Mouse (Mus musculus) CH12.LX (cell line): ENCODE data around the gene Mrpl57. TPM values are rescaled to one million over a fixed set of nuclear protein-coding genes. Genes with fewer than 3 reads are reported as not detected.

Source experiments
- DNase-seq: peaks from one replicate; pipeline ENCODE4 v3.0.0-alpha.2; 2013; ENCODE audit errors: extremely low read depth
- H3K27ac ChIP-seq: 2 replicates; pipeline ENCODE4 v1.5.1; 2012; ENCODE audit warnings: low read depth, mild to moderate bottlenecking, control low read depth, moderate library complexity; ENCODE audit not compliant: insufficient read depth
- H3K27me3 ChIP-seq: replicated peaks from 2 replicates; pipeline ENCODE3; 2012; ENCODE audit warnings: inconsistent platforms
- H3K36me3 ChIP-seq, 2 experiments: replicated peaks in 1 of 2; 2 replicates each; pipeline versions ENCODE3 to v1.6.1; 2012; ENCODE audit warnings: inconsistent platforms in 1 of 2, low read length in 1 of 2, mild to moderate bottlenecking in 1 of 2, mixed read lengths in 1 of 2, moderate library complexity in 1 of 2; ENCODE audit not compliant: control insufficient read depth in 1 of 2, insufficient read depth in 1 of 2
- H3K4me1 ChIP-seq, 2 experiments: 2 replicates each; pipeline ENCODE4 v1.6.1; 2012; ENCODE audit warnings: inconsistent platforms in 1 of 2, moderate library complexity in 1 of 2; ENCODE audit not compliant: insufficient read depth in 2 of 2, control insufficient read depth in 1 of 2
- H3K4me2 ChIP-seq: 2 replicates; pipeline ENCODE4 v1.6.1; 2012; ENCODE audit warnings: low read depth, mild to moderate bottlenecking, control low read depth; ENCODE audit not compliant: poor library complexity, insufficient read depth, severe bottlenecking
- H3K4me3 ChIP-seq, 3 experiments: fragments of 150-350 bp in 1 of 3; sonication (generic) in 1 of 3; replicated peaks in 1 of 3; 2 replicates each; pipeline versions ENCODE3 to v1.5.1; 2011 to 2012; ENCODE audit warnings: low read depth in 2 of 3, low read length in 2 of 3, mild to moderate bottlenecking in 2 of 3, moderate library complexity in 2 of 3, control low read depth in 1 of 3, improper control_type of control experiment in 1 of 3, inconsistent platforms in 1 of 3, mixed read lengths in 1 of 3; ENCODE audit not compliant: poor library complexity in 1 of 3
- H3K79me2 ChIP-seq: replicated peaks from 2 replicates; pipeline ENCODE4 v1.6.1; 2012; ENCODE audit warnings: mild to moderate bottlenecking, moderate library complexity; ENCODE audit not compliant: control insufficient read depth, poor library complexity, insufficient read depth, severe bottlenecking; ENCODE audit errors: extremely low read depth
- H3K9ac ChIP-seq: 2 replicates; pipeline ENCODE4 v1.6.1; 2012; ENCODE audit warnings: low read depth, mild to moderate bottlenecking, control low read depth, moderate library complexity; ENCODE audit not compliant: insufficient read depth
- H3K9me3 ChIP-seq: replicated peaks from 2 replicates; pipeline ENCODE3; 2012; ENCODE audit warnings: low read length, inconsistent platforms, mixed read lengths
- BHLHE40 ChIP-seq: IDR thresholded peaks from 2 replicates; pipeline ENCODE4 v1.6.1; 2011; ENCODE audit warnings: mild to moderate bottlenecking, low read depth, low read length, improper control_type of control experiment
- CHD1 ChIP-seq: IDR thresholded peaks from 2 replicates; pipeline ENCODE4 v1.6.1; 2012; ENCODE audit warnings: low read depth, low read length, improper control_type of control experiment, inconsistent platforms
- CTCF ChIP-seq, 2 experiments: IDR thresholded peaks in 1 of 2; conservative IDR thresholded peaks in 1 of 2; 2 replicates each; pipeline ENCODE4 v1.5.1; 2011 to 2012; ENCODE audit warnings: low read depth in 2 of 2, low read length in 2 of 2, improper control_type of control experiment in 1 of 2, inconsistent platforms in 1 of 2, mild to moderate bottlenecking in 1 of 2, moderate library complexity in 1 of 2
- ELF1 ChIP-seq: IDR thresholded peaks from 2 replicates; pipeline ENCODE4 v1.6.1; 2014; ENCODE audit warnings: low read depth, mild to moderate bottlenecking, inconsistent platforms, low read length, improper control_type of control experiment
- GABPA ChIP-seq: IDR thresholded peaks from 2 replicates; pipeline ENCODE4 v1.6.1; 2012; ENCODE audit warnings: low read depth, low read length, improper control_type of control experiment, inconsistent platforms; ENCODE audit not compliant: insufficient replicate concordance
- IRF4 ChIP-seq: IDR thresholded peaks from 2 replicates; pipeline ENCODE4 v1.6.1; 2014; ENCODE audit warnings: low read depth, mild to moderate bottlenecking, inconsistent platforms, low read length, improper control_type of control experiment
- MXI1 ChIP-seq: IDR thresholded peaks from 2 replicates; pipeline ENCODE4 v1.6.1; 2011; ENCODE audit warnings: mild to moderate bottlenecking, low read depth, low read length, improper control_type of control experiment
- NRF1 ChIP-seq: IDR thresholded peaks from 2 replicates; pipeline ENCODE4 v1.6.1; 2014; ENCODE audit warnings: low read depth, mild to moderate bottlenecking, inconsistent platforms, low read length, improper control_type of control experiment, moderate library complexity
- POLR2A ChIP-seq: IDR thresholded peaks from 2 replicates; pipeline ENCODE4 v1.6.1; 2011; ENCODE audit warnings: low read depth, mild to moderate bottlenecking, improper control_type of control experiment, low read length
- POLR2AphosphoS2 ChIP-seq: IDR thresholded peaks from 2 replicates; pipeline ENCODE4 v1.6.1; 2011; ENCODE audit warnings: low read depth, low read length, improper control_type of control experiment
- RAD21 ChIP-seq: IDR thresholded peaks from 2 replicates; pipeline ENCODE4 v1.6.1; 2011; ENCODE audit warnings: low read depth, mild to moderate bottlenecking, low read length, improper control_type of control experiment, moderate library complexity
- SIN3A ChIP-seq: IDR thresholded peaks from 2 replicates; pipeline ENCODE4 v1.6.1; 2012; ENCODE audit warnings: low read length, improper control_type of control experiment, inconsistent platforms
- SMC3 ChIP-seq: IDR thresholded peaks from 2 replicates; pipeline ENCODE4 v1.6.1; 2011; ENCODE audit warnings: low read depth, low read length, improper control_type of control experiment
- TCF12 ChIP-seq: IDR thresholded peaks from 2 replicates; pipeline ENCODE4 v1.6.1; 2014; ENCODE audit warnings: low read depth, mild to moderate bottlenecking, inconsistent platforms, low read length, improper control_type of control experiment
- UBTF ChIP-seq: IDR thresholded peaks from 2 replicates; pipeline ENCODE4 v1.6.1; 2012; ENCODE audit warnings: low read depth, mild to moderate bottlenecking, inconsistent platforms, low read length, improper control_type of control experiment, moderate library complexity
- USF1 ChIP-seq: IDR thresholded peaks from 2 replicates; pipeline ENCODE4 v1.6.1; 2014; ENCODE audit warnings: low read depth, mild to moderate bottlenecking, inconsistent platforms, low read length, improper control_type of control experiment
- ZC3H11A ChIP-seq: IDR thresholded peaks from 2 replicates; pipeline ENCODE4 v1.6.1; 2012; ENCODE audit warnings: low read depth, mild to moderate bottlenecking, inconsistent platforms, low read length, improper control_type of control experiment
- ZKSCAN1 ChIP-seq: IDR thresholded peaks from 2 replicates; pipeline ENCODE4 v1.6.1; 2012; ENCODE audit warnings: low read depth, inconsistent platforms, low read length, improper control_type of control experiment, borderline replicate concordance
- ZNF384 ChIP-seq: IDR thresholded peaks from 2 replicates; pipeline ENCODE4 v1.6.1; 2012; ENCODE audit warnings: low read depth, low read length, improper control_type of control experiment, inconsistent platforms
- dilution Hi-C: fragments of 300-500 bp; cut with MboI; formaldehyde crosslinking; loops from 2 replicates; pipeline ENCODE4 v1.14.3; 2020; ENCODE audit warnings: low sequenced_read_pairs; ENCODE audit not compliant: extremely low pct_unique_long_range_greater_than_20kb, extremely low pct_ligation_motif_present
- in situ Hi-C: fragments of 300-500 bp; cut with MboI; formaldehyde crosslinking; loops from 3 replicates; pipeline ENCODE4 v1.14.3; 2019; ENCODE audit warnings: low sequenced_read_pairs, low pct_ligation_motif_present, low pct_unique_long_range_greater_than_20kb, mixed read lengths
- polyA plus RNA-seq: library from polyadenylated mRNA; unstranded; fragments of >175 nt; gene quantifications from 2 replicates; pipeline ENCODE4 v1.2.1, GENCODE M21; 2012; ENCODE audit warnings: low read depth; ENCODE audit not compliant: insufficient read length
- total RNA-seq, 2 experiments: library from RNA; depleted of rRNA; stranded (reverse); fragments of 300-350 nt in 1 of 2; fragments of >200 nt in 1 of 2; gene quantifications; 2 replicates each; pipeline ENCODE4 v1.2.3; 2012 to 2014

Mrpl57 gene
- total and polyA plus RNA-seq, 3 experiments: 123 to 184 (median 176) TPM

DNA sequence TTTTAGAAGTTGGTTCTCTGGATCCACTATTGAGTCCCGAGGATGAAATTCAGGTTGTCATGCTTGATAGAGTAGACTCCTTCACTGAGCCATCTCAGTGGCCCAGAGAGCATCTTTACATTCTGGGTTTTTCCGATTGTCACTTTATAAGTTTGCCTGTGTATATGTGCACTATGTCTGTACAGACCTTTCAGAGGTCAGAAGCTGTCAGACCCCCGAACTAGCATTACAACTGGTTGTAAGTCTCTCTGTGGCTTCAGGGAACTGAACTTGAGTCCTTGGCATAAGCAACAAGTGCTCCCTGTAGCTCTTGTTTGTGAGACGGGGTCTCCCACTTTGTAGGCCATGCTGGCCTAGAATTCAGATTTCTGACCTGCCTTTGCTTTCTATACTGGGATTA lies 22.3 kb upstream of the Mrpl57 start:
- Histone ChIP-seq H3K27ac (no peak overlapping the region), H3K9me3 (peaks cover 3% of the 10 kb centered on the region), H3K9ac (no peak overlapping the region), H3K79me2 (peaks cover 29% of the 10 kb centered on the region), H3K36me3 (peaks cover 57 to 81% of the 10 kb centered on the region in 2 experiments)
- dilution Hi-C loops: no loop called here
- TF ChIP-seq IRF4 (no peak), BHLHE40 (no peak), CHD1 (no peak), POLR2AphosphoS2 (0 out of 2 replicates have a peak, but pooled peaks have one; percentile 48), POLR2A (no peak), TCF12 (no peak)
- TF ChIP-seq, all 38 proteins: peak for 1
- no peaks in the 10 kb centered on the region for H3K27me3 ChIP-seq
- H3K4me3 ChIP-seq: no peak overlapping the region
- no peak for DNase-seq
- no peak overlapping the region for H3K4me2 ChIP-seq
- in situ Hi-C loops: no loop called here
- peaks cover 8 to 25% of the 10 kb centered on the region in 2 experiments for H3K4me1 ChIP-seq

DNA sequence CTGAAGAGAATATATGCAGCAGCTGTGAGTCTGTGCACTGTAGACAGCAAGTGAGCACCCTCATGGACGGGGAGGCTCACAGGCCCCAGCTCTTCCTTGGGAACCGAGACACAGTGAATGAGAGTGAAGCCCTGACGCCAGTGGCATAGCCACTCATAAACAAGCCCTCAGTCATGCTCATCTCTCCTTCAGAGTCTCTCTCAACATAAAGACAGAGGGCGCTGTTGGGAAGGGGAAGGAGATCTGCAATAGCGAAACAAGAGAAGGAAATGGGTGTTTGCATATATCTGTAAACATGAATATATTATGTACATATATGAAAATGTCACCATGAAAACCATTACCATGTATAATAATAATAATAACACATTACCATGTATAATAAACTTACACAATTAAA lies 17.5 kb upstream of the Mrpl57 start:
- no peak for TF ChIP-seq NRF1
- TF ChIP-seq CHD1: no peak
- no peak for TF ChIP-seq SIN3A
- TF ChIP-seq UBTF: no peak
- TF ChIP-seq ZKSCAN1: no peak
- no peak for TF ChIP-seq ELF1
- peak; percentile 14; the same call in 1 of the 2 replicates for TF ChIP-seq SMC3
- no peak for TF ChIP-seq ZNF384
- TF ChIP-seq ZC3H11A: no peak
- no peak for TF ChIP-seq USF1
- TF ChIP-seq MXI1: no peak
- peak in 1 of 2 experiments; percentile 56; a peak in 2 of 4 replicates for TF ChIP-seq CTCF (conservative IDR thresholded peaks at IDR 0.05 in 1 of 2, IDR thresholded peaks at IDR 0.05 in 1 of 2; ENCODE audit: low read depth in 2 of 2, low read length in 2 of 2)
- peak; percentile 43 for TF ChIP-seq RAD21
- no peak for TF ChIP-seq GABPA
- DNase-seq: peak; percentile 52
- H3K27me3 ChIP-seq: no peaks in the 10 kb centered on the region
- no peak overlapping the region for H3K4me3 ChIP-seq
- H3K4me1 ChIP-seq: peaks cover 0 to 11% of the 10 kb centered on the region in 2 experiments; a peak in 1 of 4 replicates
- dilution Hi-C loops: no loop called here
- in situ Hi-C loops: no loop called here
- H3K79me2 ChIP-seq: 0 out of 2 replicates have a peak, but pooled peaks cover 2% of the 10 kb centered on the region
- H3K9me3 ChIP-seq: peaks cover 15% of the 10 kb centered on the region
- H3K27ac ChIP-seq: no peak overlapping the region
- no peak overlapping the region for H3K9ac ChIP-seq
- H3K36me3 ChIP-seq: peaks cover 67 to 93% of the 10 kb centered on the region in 2 experiments
- H3K4me2 ChIP-seq: no peak overlapping the region
